Mouse (Mus musculus): ENCODE measurements around the gene Clstn3.

DNA sequence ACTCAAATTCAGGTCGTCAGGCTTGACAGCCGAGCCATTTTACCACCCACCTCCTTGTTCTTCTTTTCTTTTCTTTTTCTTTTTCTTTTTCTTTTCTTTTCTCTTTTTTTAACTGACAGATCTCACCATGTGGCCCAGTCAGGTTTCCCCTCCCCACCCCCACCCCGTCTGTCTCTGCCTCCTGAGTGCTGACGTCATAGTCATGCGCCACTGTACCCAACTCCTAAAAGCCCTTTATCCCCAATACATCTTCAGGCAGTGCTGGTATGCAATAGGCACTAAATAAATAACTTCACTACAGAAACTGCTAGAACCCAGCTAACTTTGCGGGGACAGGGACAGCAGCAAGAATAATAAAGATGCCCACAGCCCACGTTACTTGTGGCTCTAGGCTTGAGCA lies 28.3 kb downstream of the Clstn3 start:
- no peak for TF ChIP-seq CTCF (IDR thresholded peaks at IDR 0.05; ENCODE audit: extremely low read depth, insufficient read length, insufficient replicate concordance, low read depth, low read length)
- TF ChIP-seq POLR2A (IDR thresholded peaks at IDR 0.05; ENCODE audit: low read depth, low read length): no peak
